Mouse (Mus musculus): ENCODE results near the gene Vars. TPM values are rescaled to one million over a fixed set of nuclear protein-coding genes. Genes with fewer than 3 reads are reported as not detected.
"Not testable (repeated sequence)": the region's sequence is repeated elsewhere in the genome, so short reads cannot be mapped to it uniquely, and the experiment has no call there.

Gene Vars
- polyA plus RNA-seq, 1 experiment from 2014 or later, result 82.6 TPM

DNA sequence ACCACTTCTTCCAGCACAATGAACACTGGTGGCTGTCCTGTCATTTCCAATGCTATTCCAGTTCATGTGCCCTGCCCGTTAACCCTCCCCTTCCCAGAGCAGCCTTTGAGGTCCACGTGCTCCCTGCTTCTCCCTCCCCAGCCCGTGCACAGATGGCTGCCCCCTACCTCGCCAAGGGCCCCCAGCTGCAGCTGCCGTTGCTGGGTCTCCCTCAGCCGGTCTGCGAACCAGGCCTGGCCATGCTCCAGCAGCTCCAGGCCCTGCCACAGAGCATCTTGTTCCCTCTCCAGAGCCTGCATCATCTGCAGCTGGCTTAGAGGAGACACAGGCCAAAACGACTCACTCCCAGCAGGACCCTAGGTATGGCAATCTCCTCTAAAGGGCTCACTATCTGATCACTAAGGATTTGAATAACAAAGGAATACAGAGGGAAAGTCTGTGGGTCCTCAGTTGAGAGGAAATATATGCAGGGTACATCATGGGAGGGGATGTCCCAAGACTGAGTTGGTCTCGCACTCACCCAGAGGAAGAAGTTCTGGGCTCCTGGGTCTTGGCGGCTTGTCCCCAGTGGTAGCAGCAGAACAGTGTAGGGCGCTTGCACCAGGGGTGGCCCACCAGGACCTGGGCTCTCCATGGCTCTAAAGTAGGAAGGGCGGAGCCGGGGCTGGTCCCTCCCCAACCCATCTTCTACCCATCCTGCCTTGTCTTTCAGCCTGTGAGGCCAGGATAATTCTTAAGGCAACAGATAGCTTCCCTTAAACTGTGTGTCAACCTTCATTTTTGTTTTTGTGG is 26.7 kb downstream of the Vars start, which contains the start of gene Sapcd1:
TSS of gene Sapcd1 (minus strand) at position 740 of the 792 bp plus-strand sequence.
- 0 out of 2 replicates have a peak within 1 kb of the TSS, but pooled peaks have one; percentile 11 for H3K4me3 ChIP-seq
- 39% methylated on average over 13 of the region's 13 CpGs for WGBS
- no peaks in the 10 kb centered on the region for H3K9me3 ChIP-seq (replicated peaks)
- H3K36me3 ChIP-seq, result no peaks in the 10 kb centered on the region
- peaks cover 53% of the 10 kb centered on the region for H3K4me1 ChIP-seq (replicated peaks)
- no peaks in the 10 kb centered on the region for H3K27me3 ChIP-seq (replicated peaks)
- H3K4me2 ChIP-seq, result peak within 1 kb of the TSS; percentile 34; the same call in 1 of the 2 replicates
- 0 out of 2 replicates have a peak within 1 kb of the TSS, but pooled peaks have one; percentile 34 for H3K9ac ChIP-seq
- ATAC-seq (ENCODE audit: insufficient number of reproducible peaks, low FRiP score), result no peak
- H3K27ac ChIP-seq (ENCODE audit: poor library complexity, severe bottlenecking), result peak within 1 kb of the TSS; percentile 61; the same call in 1 of the 2 replicates

GRCm38 (mm10) chr17:35028315-35028714 is 27.5 kb downstream of the Vars start:
- Histone ChIP-seq H3K27me3 (replicated peaks) (no peaks in the 10 kb centered on the region), H3K4me1 (replicated peaks) (peaks cover 45% of the 10 kb centered on the region), H3K4me2 (no peak overlapping the region), H3K4me3 (no peak overlapping the region), H3K9me3 (replicated peaks) (no peaks in the 10 kb centered on the region), H3K27ac (ENCODE audit: poor library complexity, severe bottlenecking) (no peak overlapping the region), H3K9ac (no peak overlapping the region), H3K36me3 (no peaks in the 10 kb centered on the region)
- ATAC-seq (ENCODE audit: insufficient number of reproducible peaks, low FRiP score), result no peak
- 87% methylated on average over 2 of the region's 2 CpGs for WGBS

- Histone ChIP-seq H3K4me2 (peak overlapping the region; percentile 24; the same call in 1 of the 2 replicates), H3K27me3 (replicated peaks) (no peaks in the 10 kb centered on the region), H3K4me1 (replicated peaks) (peaks cover 30% of the 10 kb centered on the region), H3K4me3 (no peak overlapping the region), H3K27ac (ENCODE audit: poor library complexity, severe bottlenecking) (no peak overlapping the region), H3K36me3 (no peaks in the 10 kb centered on the region), H3K9ac (no peak overlapping the region; the same call in 1 of the 2 replicates), H3K9me3 (replicated peaks) (no peaks in the 10 kb centered on the region)
- no peak for ATAC-seq (ENCODE audit: insufficient number of reproducible peaks, low FRiP score)
- WGBS, result 36% methylated on average over 19 of the region's 19 CpGs
Measured at GRCm38 (mm10) chr17:35029691-35030532, 29.1 kb downstream of the Vars start.

DNA sequence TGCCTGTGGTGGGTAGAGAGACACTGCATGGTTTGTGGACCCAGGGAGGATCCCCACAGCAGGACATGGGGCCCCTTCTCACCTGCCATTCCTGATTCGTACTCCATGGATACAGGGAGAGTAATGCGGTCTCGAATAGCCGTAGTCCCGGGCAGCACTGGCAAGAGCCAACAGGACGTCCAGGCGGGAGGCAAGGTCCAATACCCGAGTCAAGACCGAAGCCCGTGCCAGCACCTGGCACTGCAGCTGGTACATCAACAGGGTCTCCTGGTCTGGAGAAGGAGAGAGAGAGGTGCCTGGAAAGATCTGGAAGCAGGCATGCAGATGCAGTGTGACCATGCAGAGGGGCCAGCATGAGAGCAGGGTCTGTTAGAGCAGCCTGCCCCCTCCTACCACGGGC is 30.5 kb downstream of the Vars start:
- Histone ChIP-seq H3K36me3 (no peaks in the 10 kb centered on the region), H3K9ac (no peak overlapping the region), H3K4me1 (replicated peaks) (peaks cover 23% of the 10 kb centered on the region), H3K4me3 (no peak overlapping the region), H3K27me3 (replicated peaks) (no peaks in the 10 kb centered on the region), H3K27ac (ENCODE audit: poor library complexity, severe bottlenecking) (no peak overlapping the region), H3K9me3 (replicated peaks) (no peaks in the 10 kb centered on the region), H3K4me2 (no peak overlapping the region)
- 89% methylated on average over 11 of the region's 11 CpGs for WGBS
- ATAC-seq (ENCODE audit: insufficient number of reproducible peaks, low FRiP score), result no peak

- H3K9me3 ChIP-seq (replicated peaks), result no peaks in the 10 kb centered on the region
- H3K27ac ChIP-seq (ENCODE audit: poor library complexity, severe bottlenecking), result no peak overlapping the region
- ATAC-seq (ENCODE audit: insufficient number of reproducible peaks, low FRiP score), result no peak
- no peaks in the 10 kb centered on the region for H3K36me3 ChIP-seq
- H3K4me2 ChIP-seq, result no peak overlapping the region
- H3K4me3 ChIP-seq, result no peak overlapping the region
- no peaks in the 10 kb centered on the region for H3K27me3 ChIP-seq (replicated peaks)
- no peak overlapping the region for H3K9ac ChIP-seq
- H3K4me1 ChIP-seq (replicated peaks), result peaks cover 18% of the 10 kb centered on the region
- 79% methylated on average over 7 of the region's 7 CpGs for WGBS
Measured at GRCm38 (mm10) chr17:35031880-35032279, 31.1 kb downstream of the Vars start.

DNA sequence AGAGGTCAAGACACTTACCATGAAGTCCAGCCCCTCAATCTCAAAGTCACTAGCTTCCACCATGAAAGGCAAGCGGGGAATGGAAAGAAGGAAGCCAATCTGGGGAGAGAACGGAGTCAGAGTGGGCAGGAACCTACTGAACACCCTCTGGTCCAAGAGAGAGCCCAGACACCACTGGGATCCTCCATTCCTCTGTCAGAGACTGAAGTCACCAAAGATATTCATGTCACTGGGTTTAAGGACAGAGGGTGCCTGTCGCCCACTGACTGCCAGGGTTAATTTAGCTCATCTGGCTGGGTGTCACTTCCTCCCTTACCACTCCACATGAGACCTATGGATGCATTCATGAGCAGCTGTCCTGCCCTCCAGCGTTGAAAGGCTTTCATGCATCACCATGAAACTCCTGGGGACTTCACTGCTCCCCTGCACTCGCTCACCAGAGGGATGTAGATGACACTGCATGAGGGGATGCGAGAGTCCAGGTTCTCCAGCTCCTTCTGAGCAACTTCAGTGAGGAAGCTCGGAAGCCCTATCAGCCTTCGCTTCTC is 31.6 kb downstream of the Vars start:
- no peaks in the 10 kb centered on the region for H3K27me3 ChIP-seq (replicated peaks)
- no peaks in the 10 kb centered on the region for H3K9me3 ChIP-seq (replicated peaks)
- H3K36me3 ChIP-seq, result no peaks in the 10 kb centered on the region
- H3K4me1 ChIP-seq (replicated peaks), result peaks cover 13% of the 10 kb centered on the region
- ATAC-seq (ENCODE audit: insufficient number of reproducible peaks, low FRiP score), result no peak
- H3K27ac ChIP-seq (ENCODE audit: poor library complexity, severe bottlenecking), result no peak overlapping the region
- no peak overlapping the region for H3K4me2 ChIP-seq
- 69% methylated on average over 8 of the region's 8 CpGs for WGBS
- no peak overlapping the region for H3K9ac ChIP-seq
- H3K4me3 ChIP-seq, result no peak overlapping the region

- WGBS, result 43% methylated on average over 1 of the region's 1 CpGs
- H3K36me3 ChIP-seq, result not testable (repeated sequence)
Measured at GRCm38 (mm10) chr17:35033703-35034102, 32.9 kb downstream of the Vars start.

DNA sequence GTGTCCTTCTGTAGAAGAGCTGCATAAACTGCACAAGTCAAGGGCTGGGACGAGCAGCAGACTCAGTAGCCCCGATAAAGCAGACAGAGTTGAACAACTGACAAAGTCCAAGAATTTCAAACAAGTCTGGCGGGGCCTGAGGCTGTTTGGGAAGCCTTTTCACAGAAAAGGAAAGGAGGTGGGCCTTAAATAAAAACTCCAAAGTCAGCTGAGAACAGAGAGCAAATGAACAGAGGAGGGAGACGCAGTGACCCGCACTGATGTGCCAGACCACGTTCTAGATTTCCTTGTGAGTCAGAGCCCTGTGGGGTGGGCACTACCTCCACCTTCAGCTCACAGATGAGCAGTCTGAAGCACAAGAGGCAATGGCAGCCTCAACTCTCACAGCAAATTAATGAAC is 34.1 kb downstream of the Vars start:
- Histone ChIP-seq H3K27me3 (replicated peaks) (no peaks in the 10 kb centered on the region), H3K4me1 (replicated peaks) (peaks cover 2% of the 10 kb centered on the region; the same call in 1 of the 2 replicates), H3K36me3 (no peaks in the 10 kb centered on the region), H3K9ac (no peak overlapping the region), H3K4me3 (no peak overlapping the region), H3K4me2 (no peak overlapping the region), H3K27ac (ENCODE audit: poor library complexity, severe bottlenecking) (no peak overlapping the region), H3K9me3 (replicated peaks) (no peaks in the 10 kb centered on the region)
- ATAC-seq (ENCODE audit: insufficient number of reproducible peaks, low FRiP score), result no peak
- 67% methylated on average over 6 of the region's 6 CpGs for WGBS

More at GRCm38 (mm10) chr17:35033703-35034102, 32.9 kb downstream of the Vars start:
- not testable (repeated sequence) for H3K27me3 ChIP-seq (replicated peaks); H3K27ac ChIP-seq (ENCODE audit: poor library complexity, severe bottlenecking); H3K9ac ChIP-seq; H3K4me1 ChIP-seq (replicated peaks); H3K9me3 ChIP-seq (replicated peaks); ATAC-seq (ENCODE audit: insufficient number of reproducible peaks, low FRiP score); H3K4me2 ChIP-seq; H3K4me3 ChIP-seq

- Histone ChIP-seq H3K27me3 (replicated peaks) (no peaks in the 10 kb centered on the region), H3K4me3 (no peak overlapping the region), H3K4me1 (replicated peaks) (peaks cover 4% of the 10 kb centered on the region), H3K36me3 (no peaks in the 10 kb centered on the region), H3K9ac (no peak overlapping the region), H3K9me3 (replicated peaks) (no peaks in the 10 kb centered on the region), H3K27ac (ENCODE audit: poor library complexity, severe bottlenecking) (no peak overlapping the region), H3K4me2 (no peak overlapping the region)
- no peak for ATAC-seq (ENCODE audit: insufficient number of reproducible peaks, low FRiP score)
- WGBS, result 80% methylated on average over 11 of the region's 11 CpGs
Measured at GRCm38 (mm10) chr17:35039121-35039873, 38.5 kb downstream of the Vars start.

GRCm38 (mm10) chr17:35043794-35044193 is 43.0 kb downstream of the Vars start:
- Histone ChIP-seq H3K9ac (no peak overlapping the region), H3K36me3 (no peaks in the 10 kb centered on the region), H3K9me3 (replicated peaks) (no peaks in the 10 kb centered on the region), H3K4me1 (replicated peaks) (peaks cover 40% of the 10 kb centered on the region), H3K4me3 (no peak overlapping the region), H3K27ac (ENCODE audit: poor library complexity, severe bottlenecking) (peak overlapping the region; percentile 40; the same call in 1 of the 2 replicates), H3K27me3 (replicated peaks) (no peaks in the 10 kb centered on the region), H3K4me2 (no peak overlapping the region)
- ATAC-seq (ENCODE audit: insufficient number of reproducible peaks, low FRiP score), result no peak
- 69% methylated on average over 4 of the region's 4 CpGs for WGBS
